Mouse (Mus musculus) hindbrain, embryonic 10.5 days (tissue): Measurements from ENCODE around the gene Gabrd. TPM values are rescaled to one million over a fixed set of nuclear protein-coding genes. Genes with fewer than 3 reads are reported as not detected.
A peak's percentile ranks its signal among the peaks of the same experiment; 100 is the strongest.

Experiments
- DNase-seq: peaks from one replicate; pipeline ENCODE4 v3.0.0-alpha.2; 2017; ENCODE audit warnings: low spot score
- H3K27ac ChIP-seq: fragments of 300-500 bp; sonication (generic); 2 replicates; pipeline ENCODE4 v1.5.1; 2016; ENCODE audit warnings: mild to moderate bottlenecking, moderate library complexity
- H3K27me3 ChIP-seq: fragments of 300-500 bp; sonication (generic); 2 replicates; pipeline ENCODE4 v1.6.1; 2016; ENCODE audit warnings: mild to moderate bottlenecking; ENCODE audit not compliant: poor library complexity, insufficient read depth, severe bottlenecking
- H3K36me3 ChIP-seq: fragments of 300-500 bp; sonication (generic); 2 replicates; pipeline ENCODE4 v1.6.1; 2016; ENCODE audit warnings: mild to moderate bottlenecking, moderate library complexity
- H3K4me1 ChIP-seq: fragments of 300-500 bp; sonication (generic); replicated peaks from 2 replicates; pipeline ENCODE4 v1.6.1; 2016; ENCODE audit warnings: mild to moderate bottlenecking
- H3K4me3 ChIP-seq: fragments of 300-500 bp; sonication (generic); 2 replicates; pipeline ENCODE4 v1.5.1; 2016; ENCODE audit warnings: mild to moderate bottlenecking, moderate library complexity
- H3K9me3 ChIP-seq: fragments of 300-500 bp; sonication (generic); 2 replicates; pipeline ENCODE4 v1.6.1; 2016; ENCODE audit warnings: mild to moderate bottlenecking, moderate library complexity
- WGBS: fragments of 180-500 bp; shearing (Covaris S2); methylation state at CpG from one replicate; pipeline ENCODE4 v1.1.7; 2016; 5-methylcytosine and 5-hydroxymethylcytosine counted together
- polyA plus RNA-seq: library from polyadenylated mRNA; unstranded; fragments of >200 nt; fragmentation: Nextera tagmentation; extraction: Ambion mirVana; gene quantifications from 2 replicates; pipeline ENCODE4 v1.2.1, GENCODE M21; 2016

Gabrd gene
- polyA plus RNA-seq, 1 experiment from 2014 or later = not detected

- Histone ChIP-seq H3K4me3 (no peak overlapping the region), H3K27me3 (no peaks in the 10 kb centered on the region), H3K36me3 (no peaks in the 10 kb centered on the region), H3K4me1 (0 out of 2 replicates have a peak, but pooled peaks cover 4% of the 10 kb centered on the region), H3K9me3 (no peaks in the 10 kb centered on the region), H3K27ac (no peak overlapping the region)
- 90% methylated on average over 15 of the region's 15 CpGs for WGBS
- no peak for DNase-seq
Measured at GRCm38 (mm10) chr4:155370737-155371715, 26.9 kb downstream of the Gabrd start.

GRCm38 (mm10) chr4:155368684-155369083 is 29.2 kb downstream of the Gabrd start:
- Histone ChIP-seq H3K4me3 (peak overlapping the region; percentile 20; the same call in 1 of the 2 replicates), H3K27ac (peak overlapping the region; percentile 70; the same call in 1 of the 2 replicates), H3K4me1 (0 out of 2 replicates have a peak, but pooled peaks cover 4% of the 10 kb centered on the region), H3K27me3 (peaks cover 12% of the 10 kb centered on the region), H3K36me3 (no peaks in the 10 kb centered on the region), H3K9me3 (no peaks in the 10 kb centered on the region)
- WGBS = 26% methylated on average over 12 of the region's 12 CpGs
- peak; percentile 86 for DNase-seq

GRCm38 (mm10) chr4:155367739-155368138 is 30.2 kb downstream of the Gabrd start:
- no peaks in the 10 kb centered on the region for H3K36me3 ChIP-seq
- no peak for DNase-seq
- H3K9me3 ChIP-seq = no peaks in the 10 kb centered on the region
- H3K27me3 ChIP-seq = peaks cover 21% of the 10 kb centered on the region
- 93% methylated on average over 9 of the region's 9 CpGs for WGBS
- H3K4me3 ChIP-seq = no peak overlapping the region
- H3K4me1 ChIP-seq = peaks cover 8% of the 10 kb centered on the region; the same call in 1 of the 2 replicates
- H3K27ac ChIP-seq = no peak overlapping the region

GRCm38 (mm10) chr4:155366784-155367183 is 31.1 kb downstream of the Gabrd start:
- DNase-seq = no peak
- 91% methylated on average over 6 of the region's 6 CpGs for WGBS
- H3K4me1 ChIP-seq = peaks cover 16% of the 10 kb centered on the region
- H3K9me3 ChIP-seq = no peaks in the 10 kb centered on the region
- no peak overlapping the region for H3K27ac ChIP-seq
- no peaks in the 10 kb centered on the region for H3K36me3 ChIP-seq
- H3K27me3 ChIP-seq = peaks cover 30% of the 10 kb centered on the region
- no peak overlapping the region for H3K4me3 ChIP-seq

GRCm38 (mm10) chr4:155362443-155362842 is 35.5 kb downstream of the Gabrd start:
- Histone ChIP-seq H3K36me3 (no peaks in the 10 kb centered on the region), H3K27me3 (peaks cover 70% of the 10 kb centered on the region), H3K27ac (no peak overlapping the region), H3K4me3 (no peak overlapping the region), H3K4me1 (peaks cover 37% of the 10 kb centered on the region), H3K9me3 (no peaks in the 10 kb centered on the region)
- WGBS = 38% methylated on average over 5 of the region's 5 CpGs
- no peak for DNase-seq

DNA sequence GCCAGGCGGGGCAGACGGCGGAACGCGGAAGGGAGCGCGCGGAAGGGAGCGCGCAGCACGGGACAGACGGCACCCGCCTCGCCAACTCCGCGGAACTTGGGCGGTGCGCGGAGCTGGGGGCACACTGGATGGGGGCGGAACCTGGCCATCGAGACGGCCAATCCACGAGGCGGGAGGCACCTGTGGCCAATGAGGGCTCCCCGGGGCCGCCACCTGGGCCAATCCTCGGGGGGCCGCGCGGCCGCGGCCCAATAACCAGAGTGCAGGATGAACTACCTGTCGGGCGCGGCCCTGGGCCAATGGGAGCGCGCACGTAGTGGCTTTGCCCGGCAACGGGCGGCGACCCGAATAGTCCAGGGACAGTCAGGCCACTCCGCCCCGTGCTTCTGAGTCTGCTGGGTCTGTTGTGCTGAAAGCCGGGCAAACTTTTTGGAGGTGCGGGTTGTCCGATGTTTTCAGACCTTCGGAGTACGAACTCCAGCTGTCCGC is 36.6 kb downstream of the Gabrd start, which contains the start of gene Prkcz:
Gene Prkcz (minus strand): TSS at position 59 of the 489 bp plus-strand sequence.
- peak within 1 kb of the TSS; percentile 45; the same call in 1 of the 2 replicates for H3K27ac ChIP-seq

DNA sequence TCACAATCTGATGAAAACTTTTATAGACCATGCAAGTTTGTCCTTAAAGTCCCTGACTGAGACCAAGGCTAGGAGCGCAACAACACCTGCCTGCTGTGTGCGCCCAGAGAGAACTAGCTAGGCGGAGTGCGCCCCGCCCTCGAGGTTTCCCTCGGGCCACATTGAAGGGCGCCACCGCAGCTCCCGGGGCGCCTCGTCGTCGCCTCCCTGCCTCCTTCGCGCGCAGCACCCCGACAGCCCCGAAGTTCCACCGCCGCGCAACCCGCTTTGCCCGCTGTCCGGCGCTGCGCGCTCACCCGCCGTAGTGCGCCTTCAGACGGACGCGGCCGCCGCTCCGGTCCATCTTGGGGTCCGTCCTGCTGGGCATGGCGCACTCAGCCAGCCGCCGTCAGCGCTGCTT is 37.1 kb downstream of the Gabrd start:
- Histone ChIP-seq H3K4me3 (peak overlapping the region; percentile 56), H3K27me3 (peaks cover 70% of the 10 kb centered on the region), H3K27ac (peak overlapping the region; percentile 45; the same call in 1 of the 2 replicates), H3K9me3 (no peaks in the 10 kb centered on the region), H3K4me1 (peaks cover 37% of the 10 kb centered on the region), H3K36me3 (no peaks in the 10 kb centered on the region)
- WGBS = under 1% methylated on average over 42 of the region's 42 CpGs
- no peak for DNase-seq

More for the DNA sequence above, 36.6 kb downstream of the Gabrd start, which contains the start of gene Prkcz:
- DNase-seq = peak; percentile 79
- Histone ChIP-seq H3K36me3 (no peaks in the 10 kb centered on the region), H3K27me3 (peaks cover 70% of the 10 kb centered on the region), H3K9me3 (no peaks in the 10 kb centered on the region), H3K4me3 (peak within 1 kb of the TSS; percentile 56), H3K4me1 (peaks cover 37% of the 10 kb centered on the region)
- under 1% methylated on average over 51 of the region's 51 CpGs for WGBS

DNA sequence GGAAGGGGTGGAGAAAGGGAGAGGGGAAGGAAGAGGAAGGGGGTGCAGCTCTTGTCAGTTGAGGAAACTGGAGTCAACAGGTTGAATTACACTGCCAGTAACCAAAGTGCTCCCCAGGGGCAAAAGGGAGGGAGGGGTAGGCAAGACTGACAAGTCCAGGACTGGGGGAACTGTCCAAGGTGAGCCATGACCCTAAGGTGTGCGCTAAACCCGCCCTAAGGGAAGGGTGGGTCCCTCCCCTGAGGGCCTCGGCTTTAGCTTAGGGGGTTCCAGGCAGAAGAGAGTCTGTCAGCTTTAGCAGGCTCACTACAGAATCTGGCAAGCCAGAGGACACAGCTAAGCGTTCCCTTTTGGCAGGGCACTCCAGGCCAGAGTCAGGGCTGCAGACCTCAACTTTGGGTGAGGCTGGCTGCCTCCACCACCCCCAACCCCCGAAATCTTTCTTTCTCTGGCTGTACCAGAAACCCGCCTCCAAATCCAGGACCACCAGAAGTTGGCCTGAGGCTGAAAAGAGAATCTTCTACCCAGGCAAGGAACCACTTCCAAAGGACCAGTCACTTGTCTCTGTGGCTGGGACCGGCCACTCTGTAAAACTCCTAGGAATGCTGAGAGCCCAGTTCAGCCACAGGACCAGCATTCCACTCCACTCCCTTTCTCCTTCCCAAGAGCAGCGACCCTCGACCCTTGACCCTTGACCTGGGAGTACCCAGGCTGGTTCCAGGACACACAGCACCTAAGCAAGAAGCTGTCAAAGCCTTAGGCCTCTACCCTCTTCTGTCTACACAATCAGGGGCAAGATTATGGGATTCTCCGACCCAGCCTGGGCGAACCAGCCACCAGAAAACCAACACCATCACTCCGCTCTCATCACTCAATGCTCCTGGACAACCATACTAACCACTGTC is 38.1 kb downstream of the Gabrd start:
- peaks cover 68% of the 10 kb centered on the region for H3K27me3 ChIP-seq
- H3K4me1 ChIP-seq = peaks cover 37% of the 10 kb centered on the region
- DNase-seq = peak; percentile 22
- H3K4me3 ChIP-seq = no peak overlapping the region
- H3K27ac ChIP-seq = no peak overlapping the region
- WGBS = 42% methylated on average over 12 of the region's 12 CpGs
- no peaks in the 10 kb centered on the region for H3K36me3 ChIP-seq
- no peaks in the 10 kb centered on the region for H3K9me3 ChIP-seq

- no peak for DNase-seq
- Histone ChIP-seq H3K9me3 (no peaks in the 10 kb centered on the region), H3K4me3 (no peak overlapping the region), H3K4me1 (peaks cover 32% of the 10 kb centered on the region), H3K27ac (no peak overlapping the region), H3K27me3 (peaks cover 48% of the 10 kb centered on the region), H3K36me3 (no peaks in the 10 kb centered on the region)
- WGBS = 53% methylated on average over 2 of the region's 2 CpGs
Measured at GRCm38 (mm10) chr4:155357601-155358000, 40.3 kb downstream of the Gabrd start.

DNA sequence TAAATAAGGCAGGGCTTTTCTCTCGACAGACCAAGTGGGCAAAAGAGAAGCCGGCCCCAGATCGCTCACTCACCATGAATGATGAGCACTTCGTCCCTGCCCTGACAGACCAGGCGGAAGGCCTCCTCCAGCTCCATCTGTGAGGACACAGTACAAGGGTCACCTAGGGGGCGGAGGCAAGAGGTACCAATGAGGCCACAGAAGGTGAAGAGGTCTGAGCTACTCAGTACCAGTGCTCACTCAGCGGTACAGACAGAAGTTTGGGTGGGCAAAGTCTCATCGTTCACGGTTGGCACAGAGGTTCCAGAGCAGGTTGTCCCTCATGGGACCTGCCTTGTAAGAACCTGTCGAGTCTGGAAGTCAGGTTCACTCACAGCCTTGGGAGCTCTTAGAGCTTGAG is 41.6 kb downstream of the Gabrd start:
- Histone ChIP-seq H3K27ac (no peak overlapping the region), H3K4me1 (peaks cover 20% of the 10 kb centered on the region), H3K36me3 (no peaks in the 10 kb centered on the region), H3K9me3 (no peaks in the 10 kb centered on the region), H3K4me3 (no peak overlapping the region), H3K27me3 (peaks cover 35% of the 10 kb centered on the region)
- WGBS = 94% methylated on average over 10 of the region's 10 CpGs
- no peak for DNase-seq

- WGBS = 83% methylated on average over 7 of the region's 7 CpGs
- Histone ChIP-seq H3K27ac (no peak overlapping the region), H3K4me3 (no peak overlapping the region), H3K9me3 (no peaks in the 10 kb centered on the region), H3K4me1 (peaks cover 5% of the 10 kb centered on the region; the same call in 1 of the 2 replicates), H3K27me3 (peaks cover 17% of the 10 kb centered on the region), H3K36me3 (no peaks in the 10 kb centered on the region)
- no peak for DNase-seq
Measured at GRCm38 (mm10) chr4:155354546-155354945, 43.4 kb downstream of the Gabrd start.

GRCm38 (mm10) chr4:155354035-155354434 is 43.9 kb downstream of the Gabrd start:
- 88% methylated on average over 6 of the region's 6 CpGs for WGBS
- no peak for DNase-seq
- H3K4me1 ChIP-seq = no peaks in the 10 kb centered on the region
- no peak overlapping the region for H3K4me3 ChIP-seq
- H3K9me3 ChIP-seq = no peaks in the 10 kb centered on the region
- peaks cover 12% of the 10 kb centered on the region for H3K27me3 ChIP-seq
- no peak overlapping the region for H3K27ac ChIP-seq
- no peaks in the 10 kb centered on the region for H3K36me3 ChIP-seq
